Mouse (Mus musculus): ENCODE results near the gene Tmem106a. TPM values are rescaled to one million over a fixed set of nuclear protein-coding genes. Genes with fewer than 3 reads are reported as not detected.
"Not testable (repeated sequence)": the region's sequence is repeated elsewhere in the genome, so short reads cannot be mapped to it uniquely, and the experiment has no call there.

The Tmem106a gene
- polyA plus RNA-seq, 1 experiment from 2014 or later: 2.0 TPM

GRCm38 (mm10) chr11:101576116-101576515, 5.9 kb upstream of the Tmem106a start:
- no peak overlapping the region for H3K9ac ChIP-seq (replicated peaks)
- H3K4me2 ChIP-seq (replicated peaks): no peak overlapping the region
- H3K4me1 ChIP-seq: no peaks in the 10 kb centered on the region
- H3K27me3 ChIP-seq: no peaks in the 10 kb centered on the region
- WGBS: 77% methylated on average over 6 of the region's 6 CpGs
- no peaks in the 10 kb centered on the region for H3K9me3 ChIP-seq
- H3K36me3 ChIP-seq: peaks cover 97% of the 10 kb centered on the region
- ATAC-seq (replicated peaks): no peak
- H3K4me3 ChIP-seq: no peak overlapping the region
- H3K27ac ChIP-seq (replicated peaks): no peak overlapping the region

GRCm38 (mm10) chr11:101581081-101581764, 819 bp upstream of the Tmem106a start:
- 83% methylated on average over 6 of the region's 6 CpGs for WGBS
- H3K4me2 ChIP-seq (replicated peaks): no peak overlapping the region
- no peaks in the 10 kb centered on the region for H3K27me3 ChIP-seq
- ATAC-seq (replicated peaks): no peak
- peaks cover 47% of the 10 kb centered on the region for H3K36me3 ChIP-seq
- H3K9me3 ChIP-seq: no peaks in the 10 kb centered on the region
- H3K4me3 ChIP-seq: no peak overlapping the region
- peaks cover 7% of the 10 kb centered on the region; the same call in 1 of the 2 replicates for H3K4me1 ChIP-seq
- H3K9ac ChIP-seq (replicated peaks): no peak overlapping the region
- H3K27ac ChIP-seq (replicated peaks): no peak overlapping the region

GRCm38 (mm10) chr11:101583205-101583604, 1.2 kb downstream of the Tmem106a start:
- no peak overlapping the region for H3K9ac ChIP-seq (replicated peaks)
- H3K4me1 ChIP-seq: peaks cover 7% of the 10 kb centered on the region; the same call in 1 of the 2 replicates
- 93% methylated on average over 2 of the region's 2 CpGs for WGBS
- no peak overlapping the region for H3K4me3 ChIP-seq
- H3K4me2 ChIP-seq (replicated peaks): no peak overlapping the region
- peaks cover 31% of the 10 kb centered on the region for H3K36me3 ChIP-seq
- no peaks in the 10 kb centered on the region for H3K9me3 ChIP-seq
- no peak overlapping the region for H3K27ac ChIP-seq (replicated peaks)
- ATAC-seq (replicated peaks): no peak
- H3K27me3 ChIP-seq: no peaks in the 10 kb centered on the region

GRCm38 (mm10) chr11:101585031-101585430, 3.0 kb downstream of the Tmem106a start:
- H3K4me3 ChIP-seq; H3K9ac ChIP-seq (replicated peaks); H3K27ac ChIP-seq (replicated peaks); H3K9me3 ChIP-seq; H3K4me1 ChIP-seq; H3K27me3 ChIP-seq; H3K4me2 ChIP-seq (replicated peaks); ATAC-seq (replicated peaks): not testable (repeated sequence)
- peaks cover 13% of the 10 kb centered on the region for H3K36me3 ChIP-seq
- 97% methylated on average over 1 of the region's 1 CpGs for WGBS

- 82% methylated on average over 4 of the region's 4 CpGs for WGBS
- Histone ChIP-seq H3K36me3 (peaks cover 6% of the 10 kb centered on the region), H3K4me2 (replicated peaks) (no peak overlapping the region), H3K27ac (replicated peaks) (no peak overlapping the region), H3K4me3 (no peak overlapping the region), H3K27me3 (no peaks in the 10 kb centered on the region), H3K9me3 (no peaks in the 10 kb centered on the region), H3K9ac (replicated peaks) (no peak overlapping the region), H3K4me1 (peaks cover 7% of the 10 kb centered on the region; the same call in 1 of the 2 replicates)
- no peak for ATAC-seq (replicated peaks)
These were observed 3.8 kb downstream of the Tmem106a start for GRCm38 (mm10) chr11:101585805-101586204.

GRCm38 (mm10) chr11:101587676-101588075, 5.6 kb downstream of the Tmem106a start:
- no peaks in the 10 kb centered on the region for H3K9me3 ChIP-seq
- WGBS: 89% methylated on average over 10 of the region's 10 CpGs

GRCm38 (mm10) chr11:101588868-101589267, 6.8 kb downstream of the Tmem106a start:
- ATAC-seq (replicated peaks): no peak
- 89% methylated on average over 7 of the region's 7 CpGs for WGBS
- no peaks in the 10 kb centered on the region for H3K9me3 ChIP-seq
- H3K27ac ChIP-seq (replicated peaks): no peak overlapping the region
- H3K9ac ChIP-seq (replicated peaks): no peak overlapping the region
- H3K36me3 ChIP-seq: peaks cover 4% of the 10 kb centered on the region; the same call in 1 of the 2 replicates
- H3K4me1 ChIP-seq: no peaks in the 10 kb centered on the region
- no peaks in the 10 kb centered on the region for H3K27me3 ChIP-seq
- H3K4me3 ChIP-seq: no peak overlapping the region
- H3K4me2 ChIP-seq (replicated peaks): no peak overlapping the region

More at GRCm38 (mm10) chr11:101587676-101588075, 5.6 kb downstream of the Tmem106a start:
- Histone ChIP-seq H3K4me1 (no peaks in the 10 kb centered on the region), H3K4me2 (replicated peaks) (no peak overlapping the region), H3K36me3 (peaks cover 4% of the 10 kb centered on the region; the same call in 1 of the 2 replicates), H3K9ac (replicated peaks) (no peak overlapping the region), H3K4me3 (no peak overlapping the region), H3K27ac (replicated peaks) (no peak overlapping the region), H3K27me3 (no peaks in the 10 kb centered on the region)
- ATAC-seq (replicated peaks): no peak

- Histone ChIP-seq H3K9me3 (no peaks in the 10 kb centered on the region), H3K27me3 (no peaks in the 10 kb centered on the region), H3K9ac (replicated peaks) (no peak overlapping the region), H3K27ac (replicated peaks) (no peak overlapping the region), H3K4me2 (replicated peaks) (no peak overlapping the region), H3K4me3 (no peak overlapping the region), H3K4me1 (no peaks in the 10 kb centered on the region), H3K36me3 (peaks cover 4% of the 10 kb centered on the region; the same call in 1 of the 2 replicates)
- 29% methylated on average over 5 of the region's 5 CpGs for WGBS
- ATAC-seq (replicated peaks): no peak
These were observed 7.4 kb downstream of the Tmem106a start for GRCm38 (mm10) chr11:101589444-101589843.

- Histone ChIP-seq H3K27ac (replicated peaks) (no peak overlapping the region), H3K36me3 (peaks cover 4% of the 10 kb centered on the region; the same call in 1 of the 2 replicates), H3K27me3 (no peaks in the 10 kb centered on the region), H3K9me3 (no peaks in the 10 kb centered on the region), H3K9ac (replicated peaks) (no peak overlapping the region), H3K4me2 (replicated peaks) (no peak overlapping the region), H3K4me1 (no peaks in the 10 kb centered on the region), H3K4me3 (no peak overlapping the region)
- WGBS: 77% methylated on average over 12 of the region's 12 CpGs
- ATAC-seq (replicated peaks): no peak
These were observed 8.1 kb downstream of the Tmem106a start for GRCm38 (mm10) chr11:101589989-101590624.

GRCm38 (mm10) chr11:101599156-101599555, 17.1 kb downstream of the Tmem106a start, which contains the start of gene Gm11634:
Gm11634 (minus strand) TSS chr11:101599256.
- 80% methylated on average over 6 of the region's 6 CpGs for WGBS
- no peak within 1 kb of the TSS for H3K9ac ChIP-seq (replicated peaks)

GRCm38 (mm10) chr11:101602491-101602890, 20.4 kb downstream of the Tmem106a start:
- Histone ChIP-seq H3K27me3 (no peaks in the 10 kb centered on the region), H3K4me1 (peaks cover 5% of the 10 kb centered on the region), H3K4me2 (replicated peaks) (no peak overlapping the region), H3K9ac (replicated peaks) (no peak overlapping the region), H3K36me3 (no peaks in the 10 kb centered on the region), H3K27ac (replicated peaks) (no peak overlapping the region), H3K4me3 (no peak overlapping the region), H3K9me3 (no peaks in the 10 kb centered on the region)
- no peak for ATAC-seq (replicated peaks)
- WGBS: 12% methylated on average over 3 of the region's 3 CpGs

More at GRCm38 (mm10) chr11:101599156-101599555, 17.1 kb downstream of the Tmem106a start, which contains the start of gene Gm11634:
- Histone ChIP-seq H3K4me2 (replicated peaks) (no peak within 1 kb of the TSS), H3K36me3 (no peaks in the 10 kb centered on the region), H3K9me3 (no peaks in the 10 kb centered on the region), H3K27ac (replicated peaks) (no peak within 1 kb of the TSS), H3K4me3 (no peak within 1 kb of the TSS), H3K27me3 (no peaks in the 10 kb centered on the region), H3K4me1 (peaks cover 1% of the 10 kb centered on the region; the same call in 1 of the 2 replicates)
- no peak for ATAC-seq (replicated peaks)

- Histone ChIP-seq H3K27ac (replicated peaks) (peak overlapping the region; percentile 80), H3K9ac (replicated peaks) (peak overlapping the region; percentile 54), H3K27me3 (no peaks in the 10 kb centered on the region), H3K9me3 (no peaks in the 10 kb centered on the region), H3K36me3 (no peaks in the 10 kb centered on the region), H3K4me2 (replicated peaks) (peak overlapping the region; percentile 56), H3K4me3 (peak overlapping the region; percentile 43), H3K4me1 (peaks cover 5% of the 10 kb centered on the region)
- WGBS: 2% methylated on average over 3 of the region's 3 CpGs
- ATAC-seq (replicated peaks): no peak
These were observed 22.1 kb downstream of the Tmem106a start for GRCm38 (mm10) chr11:101604116-101604515.
